Mouse (Mus musculus): Measurements from ENCODE around the gene Wnt11.

Wnt11 gene

DNA sequence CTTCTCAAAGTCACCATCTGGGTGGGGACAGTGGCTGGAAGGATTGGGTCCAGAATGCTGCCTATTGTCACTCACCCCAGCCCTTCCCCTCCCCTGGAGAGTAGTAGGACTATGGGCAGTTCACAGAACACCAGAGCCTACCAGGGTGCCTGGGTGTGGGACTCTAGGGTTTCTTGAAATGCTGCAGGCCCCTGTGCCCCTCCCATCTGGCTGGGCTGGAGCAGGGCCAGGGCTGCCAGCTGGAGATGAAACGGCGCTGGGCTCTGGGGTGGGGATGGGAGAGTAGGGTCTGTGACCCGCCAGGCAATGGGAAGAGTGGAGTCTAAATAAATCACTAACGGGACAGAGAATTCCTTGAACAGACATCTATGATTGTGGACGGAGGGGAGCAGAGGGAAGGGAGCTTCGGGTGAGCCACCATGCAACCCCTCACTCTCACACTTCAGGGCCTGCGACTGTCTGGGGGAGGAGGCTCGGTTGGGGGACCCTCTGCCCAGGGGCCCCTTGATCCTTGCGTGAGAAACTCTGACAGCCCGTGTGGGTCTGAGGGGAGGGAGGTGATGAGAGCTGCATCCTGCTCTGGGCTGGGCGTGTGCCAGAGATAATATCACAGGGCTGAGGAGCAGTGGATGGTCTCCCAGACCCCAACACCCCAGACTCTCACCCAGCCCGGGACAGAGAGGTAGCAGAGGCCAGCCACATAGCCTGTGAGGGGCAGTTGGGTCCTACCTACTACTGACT lies 32.3 kb downstream of the Wnt11 start:
- DNase-seq (ENCODE audit: low spot score in 2 of 2), result no peak

DNA sequence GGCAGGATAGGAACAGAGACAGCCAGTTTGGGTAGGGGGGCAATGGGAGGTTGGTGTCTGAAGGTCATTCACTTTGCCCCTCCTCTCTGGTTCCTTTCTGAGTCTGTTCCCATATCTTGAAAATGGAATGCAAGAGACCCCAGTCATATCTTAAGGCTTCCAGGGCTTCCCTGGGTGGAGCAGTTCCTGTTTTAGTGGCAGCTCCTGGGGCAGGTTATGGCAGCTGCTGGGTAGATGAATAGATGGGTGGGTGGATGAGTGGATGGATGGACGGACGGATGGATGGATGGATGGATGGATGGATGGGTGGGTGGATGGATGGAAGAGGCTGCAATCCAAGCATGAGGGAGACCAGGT lies 32.9 kb downstream of the Wnt11 start:
- no peak for DNase-seq (ENCODE audit: low spot score in 2 of 2)

DNA sequence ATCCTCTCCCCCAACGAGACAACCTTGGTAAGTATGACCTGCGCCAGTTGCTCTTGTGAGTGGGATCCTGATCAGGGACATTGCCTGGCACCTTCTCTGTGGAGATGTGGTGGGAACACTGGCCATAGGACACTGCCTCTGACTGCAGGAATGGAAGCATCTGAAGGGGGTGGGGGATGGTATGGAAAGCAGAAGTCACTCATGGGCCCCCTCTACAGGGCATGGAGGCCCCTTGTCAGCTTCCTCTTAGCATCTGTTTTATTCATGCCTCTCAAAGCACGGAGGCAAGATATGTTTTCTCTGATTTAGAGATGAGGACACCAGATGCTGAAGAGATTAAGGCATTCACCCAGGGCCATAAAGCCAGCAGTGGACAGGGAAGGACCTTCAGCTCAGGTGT lies 34.2 kb downstream of the Wnt11 start:
- DNase-seq (ENCODE audit: low spot score in 2 of 2), result no peak

DNA sequence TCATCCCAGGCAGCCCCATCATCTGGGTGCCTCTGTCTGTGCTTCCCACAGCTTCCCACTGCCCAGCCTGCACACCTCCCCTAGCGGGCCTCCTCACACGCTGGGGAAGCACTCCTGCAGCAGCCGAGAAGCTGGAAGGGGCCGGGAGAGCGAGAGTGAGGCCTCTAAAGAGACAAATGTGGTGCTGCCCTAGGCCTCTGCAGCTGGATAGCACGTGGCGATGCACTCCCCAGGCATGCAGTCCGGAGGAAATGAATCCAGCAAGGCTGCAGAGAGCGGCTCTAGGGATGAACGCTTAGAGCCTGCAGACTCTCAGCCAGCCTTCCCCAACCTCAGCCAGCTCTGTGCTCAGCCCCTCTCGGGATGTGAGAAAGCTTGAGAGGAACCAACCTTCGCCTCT lies 35.9 kb downstream of the Wnt11 start:
- no peak for DNase-seq (ENCODE audit: low spot score in 2 of 2)

DNA sequence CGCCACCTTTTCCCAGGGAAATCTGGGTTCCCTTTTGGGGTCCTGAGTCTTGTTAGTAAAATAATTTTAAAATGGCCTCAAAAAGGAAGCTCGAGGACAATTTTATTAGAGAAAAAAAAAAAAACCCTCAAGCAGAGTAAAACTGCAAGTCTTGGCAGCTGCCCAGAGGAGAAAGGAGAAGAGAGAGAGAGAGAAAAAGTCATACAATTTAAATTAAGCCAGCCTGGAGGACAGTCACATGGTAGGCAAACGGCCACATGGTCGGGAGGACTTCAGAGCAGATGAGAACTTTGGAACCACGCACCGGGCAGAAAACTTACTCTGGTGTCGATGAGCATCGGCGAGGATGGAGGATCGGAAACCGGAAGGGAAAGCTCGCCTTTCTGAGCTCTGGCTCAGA lies 37.0 kb downstream of the Wnt11 start:
- no peak for DNase-seq (ENCODE audit: low spot score in 2 of 2)

DNA sequence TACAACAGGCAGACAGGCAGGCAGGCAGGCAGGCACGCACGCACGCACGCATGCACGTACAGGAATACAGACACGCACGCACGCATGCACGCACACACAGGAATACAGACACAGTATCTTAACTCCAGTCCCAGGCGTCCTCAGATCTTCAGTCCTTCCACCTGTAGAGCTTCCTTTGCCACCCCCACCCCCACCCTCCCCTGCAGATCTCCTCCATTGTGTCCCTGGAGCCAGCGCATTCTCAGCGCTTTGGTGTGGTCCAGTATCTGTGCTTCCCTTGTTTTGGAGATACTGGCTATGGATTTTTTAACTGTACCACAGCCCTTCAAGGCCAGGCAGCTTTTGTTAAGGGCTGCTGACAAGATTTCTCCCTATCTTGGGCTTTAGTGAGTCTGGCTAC lies 38.4 kb downstream of the Wnt11 start:
- DNase-seq (ENCODE audit: low spot score in 2 of 2), result no peak

DNA sequence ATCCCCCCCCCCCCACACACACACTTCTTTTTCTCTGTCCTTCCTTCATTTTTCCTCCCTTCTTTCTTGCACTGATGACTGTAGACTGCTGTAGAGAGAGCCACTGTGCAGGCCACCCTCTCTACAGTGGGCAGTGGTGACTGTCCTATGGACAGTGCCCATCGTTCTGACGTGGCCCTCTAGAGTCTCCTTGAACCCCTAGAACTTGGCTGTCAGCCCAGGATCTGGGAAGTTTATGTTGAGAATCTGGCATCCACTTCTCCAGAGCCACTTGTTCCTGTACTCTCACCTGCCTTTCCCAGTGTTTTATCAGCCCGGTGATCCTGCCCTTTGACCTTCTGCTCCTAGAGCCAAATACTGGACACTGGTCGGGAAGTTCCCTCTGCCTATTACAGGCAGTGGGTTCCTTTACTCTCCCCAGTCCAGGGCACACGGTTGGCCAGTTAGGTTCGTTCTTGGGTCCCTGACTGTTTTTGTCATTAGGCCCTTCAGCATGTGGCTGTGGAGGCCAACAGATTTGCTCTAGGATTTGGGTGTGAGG lies 39.6 kb downstream of the Wnt11 start:
- DNase-seq (ENCODE audit: low spot score in 2 of 2), result no peak

DNA sequence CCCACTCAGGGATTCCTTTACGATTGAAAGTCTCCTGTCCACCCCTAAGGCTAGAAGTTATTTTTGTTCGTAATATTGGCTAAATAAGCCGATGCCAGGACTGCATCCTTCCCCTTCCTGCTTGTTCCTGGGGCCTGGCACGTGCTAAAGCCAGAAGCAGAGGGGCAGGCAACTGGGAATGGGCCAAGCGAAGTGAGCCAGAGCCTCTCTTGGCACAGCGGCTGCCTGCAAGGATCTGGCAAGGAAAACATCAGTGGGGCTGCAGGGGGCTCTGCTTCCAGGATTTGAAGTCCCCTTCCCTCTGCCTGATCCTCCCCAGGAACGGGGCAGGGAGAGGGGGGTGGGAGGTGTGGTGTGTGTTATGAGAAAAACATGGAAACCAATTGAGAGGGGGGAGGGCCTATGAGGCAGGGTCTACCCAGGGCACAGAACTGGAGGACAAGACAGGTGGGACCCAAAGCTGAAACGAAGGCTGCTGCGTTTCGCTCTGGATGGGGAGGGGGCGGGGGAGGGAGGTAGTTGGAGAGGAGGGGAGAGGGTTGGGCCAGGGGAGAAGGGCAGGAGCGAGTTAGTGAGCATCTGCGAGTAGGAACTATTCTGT lies 40.6 kb downstream of the Wnt11 start:
- DNase-seq (ENCODE audit: low spot score in 2 of 2), result no peak

DNA sequence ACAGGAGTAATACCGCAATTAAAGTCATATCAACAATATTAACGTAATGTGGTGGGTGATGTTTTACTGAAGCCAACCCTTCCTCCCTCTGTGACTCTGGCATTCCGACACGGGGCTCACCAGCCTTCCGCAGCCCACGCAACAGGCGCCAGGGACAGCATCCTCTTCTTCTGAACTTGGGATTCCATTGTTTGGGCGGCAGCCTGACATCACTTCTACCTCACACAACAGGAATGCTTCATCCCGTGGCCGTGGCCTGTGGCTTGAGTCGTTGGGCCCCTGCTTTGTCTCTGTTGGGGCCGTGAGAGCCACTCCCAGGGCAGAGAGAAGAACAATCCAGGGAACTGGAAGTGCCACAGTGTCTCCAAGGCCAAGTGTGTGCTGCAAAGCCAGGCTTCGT lies 41.2 kb downstream of the Wnt11 start:
- no peak for DNase-seq (ENCODE audit: low spot score in 2 of 2)

DNA sequence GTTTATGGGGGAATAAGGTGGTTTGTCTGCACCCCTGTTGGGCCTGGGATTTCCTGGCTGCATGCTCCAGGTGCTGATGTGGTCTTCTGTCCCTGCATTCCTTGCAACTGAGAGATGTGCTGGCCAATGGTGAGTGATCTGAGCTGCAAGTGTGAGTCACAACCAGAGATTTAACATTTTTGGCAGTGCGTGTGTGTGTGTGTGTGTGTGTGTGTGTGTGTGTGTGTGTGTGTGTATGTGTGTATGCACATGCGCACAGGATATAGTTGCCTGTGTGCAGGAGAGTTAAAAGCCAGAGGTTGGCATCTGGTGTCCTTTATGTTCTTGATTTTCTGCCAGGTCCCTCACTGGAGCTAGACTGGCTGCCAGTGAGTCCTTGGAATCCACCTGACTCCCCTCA lies 44.3 kb downstream of the Wnt11 start:
- no peak for DNase-seq (ENCODE audit: low spot score in 2 of 2)

DNA sequence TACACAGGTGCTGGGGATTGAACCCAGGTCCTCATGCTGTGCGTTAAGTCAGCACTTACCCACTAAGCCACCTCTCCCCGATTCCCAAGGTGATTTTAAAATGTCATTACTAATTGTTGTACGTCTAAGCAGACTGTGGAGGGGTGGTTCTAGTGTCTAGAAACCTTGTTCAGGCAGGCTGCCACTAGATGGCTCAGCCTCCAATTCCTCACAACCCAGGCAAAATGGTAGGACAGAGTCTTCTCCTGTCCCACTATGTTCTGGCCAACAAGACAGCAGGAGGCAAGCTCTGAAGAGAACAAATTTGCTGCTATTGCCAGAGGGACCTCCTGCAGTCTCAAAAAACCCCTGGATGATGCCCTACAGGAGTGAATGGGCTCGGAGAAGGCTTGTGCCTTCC lies 47.0 kb downstream of the Wnt11 start:
- no peak for DNase-seq (ENCODE audit: low spot score in 2 of 2)

DNA sequence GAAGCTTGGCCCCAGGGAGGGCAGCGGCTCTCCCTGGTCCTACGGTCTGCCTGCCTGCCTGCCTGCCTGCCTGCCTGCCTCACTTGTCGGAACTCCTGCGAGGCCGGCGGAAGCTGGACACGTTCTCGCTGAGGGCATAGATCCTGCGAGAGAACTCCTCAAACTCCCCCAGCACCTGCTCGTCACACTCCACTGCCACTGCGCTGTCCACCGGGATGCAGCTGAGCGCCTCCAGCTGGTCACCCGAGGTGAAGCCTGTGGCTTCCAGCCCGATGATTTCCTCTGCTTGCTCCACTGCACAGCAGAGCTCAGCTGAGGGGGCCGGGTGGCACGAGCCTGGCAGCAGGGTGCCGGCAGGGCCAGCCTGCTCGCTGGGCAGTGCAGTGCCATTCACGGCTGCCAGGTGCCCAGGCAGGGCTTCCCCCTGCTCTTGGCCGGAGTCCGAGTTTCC lies 52.9 kb downstream of the Wnt11 start:
- DNase-seq (ENCODE audit: low spot score in 2 of 2), result no peak

DNA sequence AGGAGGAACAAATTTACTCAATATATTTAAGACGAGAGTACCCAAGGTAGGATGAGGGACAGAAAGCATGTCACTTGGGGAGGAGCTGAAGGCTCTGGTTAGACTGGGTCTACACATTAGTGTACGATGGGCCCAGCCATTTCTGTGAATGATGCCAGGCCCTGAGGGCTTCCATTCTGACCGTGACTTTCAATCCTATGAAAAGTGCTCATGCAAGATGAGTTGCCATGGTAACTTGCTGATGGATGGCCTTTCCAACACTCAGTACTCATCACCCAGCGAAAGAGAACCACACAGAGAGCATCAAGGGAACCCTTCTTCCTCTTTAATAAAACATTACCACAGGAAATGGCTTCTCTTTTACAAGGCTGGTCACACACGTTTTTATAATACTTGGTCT lies 53.9 kb downstream of the Wnt11 start:
- no peak for DNase-seq (ENCODE audit: low spot score in 2 of 2)

DNA sequence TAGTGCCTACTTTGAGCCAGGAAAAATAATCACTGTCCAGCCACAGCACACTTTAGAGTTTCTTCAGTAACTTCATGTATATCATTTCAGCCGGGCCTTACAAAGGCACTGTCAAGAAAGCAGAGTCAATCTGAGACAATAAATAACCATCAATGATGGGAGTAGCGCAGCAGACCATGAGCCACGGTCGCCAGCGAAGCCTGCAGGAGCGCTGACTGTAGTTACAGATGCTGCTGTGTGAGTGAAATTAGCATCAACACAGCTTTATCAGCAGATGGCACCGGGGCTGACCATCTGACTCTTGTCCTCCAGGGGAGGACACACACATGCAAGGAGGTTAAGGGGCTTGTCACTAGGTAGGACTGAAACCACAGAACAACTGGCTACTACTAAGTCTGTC lies 54.3 kb downstream of the Wnt11 start:
- DNase-seq (ENCODE audit: low spot score in 2 of 2), result no peak

DNA sequence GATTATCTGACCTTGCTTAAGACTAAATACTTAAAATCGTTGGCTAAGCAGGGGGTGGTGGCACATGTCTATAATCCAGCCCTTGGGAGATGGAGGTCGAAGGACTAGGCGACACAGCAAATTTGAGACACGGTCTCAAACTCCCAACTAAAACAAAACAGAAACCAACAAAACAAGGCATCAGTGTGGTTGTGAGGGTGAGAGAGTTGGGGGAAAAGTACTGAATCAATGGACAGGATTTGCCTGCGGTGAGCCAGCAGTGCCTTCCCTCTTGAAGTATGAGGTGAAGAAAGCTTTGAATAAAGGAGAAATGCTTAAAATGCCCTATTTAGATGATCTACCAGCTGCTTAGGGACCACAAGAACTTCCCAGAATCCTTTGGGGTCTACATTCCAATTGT lies 58.2 kb downstream of the Wnt11 start:
- no peak for DNase-seq (ENCODE audit: low spot score in 2 of 2)

DNA sequence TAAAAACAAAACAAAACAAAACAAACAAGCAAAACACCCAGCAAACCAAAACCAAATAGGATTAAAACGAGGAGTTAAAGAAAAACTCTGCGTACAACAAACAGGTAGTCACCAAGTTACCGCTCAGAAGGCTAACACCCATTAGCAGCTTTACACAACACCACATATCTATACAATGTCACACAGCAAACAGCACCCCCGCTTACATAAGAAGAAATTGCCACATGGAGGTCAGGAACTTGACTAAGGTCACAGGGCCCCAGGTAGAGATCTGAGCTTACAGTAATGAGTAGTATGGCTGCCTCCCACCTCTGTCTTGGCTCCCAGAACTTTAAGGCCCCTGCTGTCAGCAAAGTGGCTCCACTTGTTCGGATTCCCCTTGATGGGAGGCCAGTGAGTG lies 59.4 kb downstream of the Wnt11 start:
- no peak for DNase-seq (ENCODE audit: low spot score in 2 of 2)

DNA sequence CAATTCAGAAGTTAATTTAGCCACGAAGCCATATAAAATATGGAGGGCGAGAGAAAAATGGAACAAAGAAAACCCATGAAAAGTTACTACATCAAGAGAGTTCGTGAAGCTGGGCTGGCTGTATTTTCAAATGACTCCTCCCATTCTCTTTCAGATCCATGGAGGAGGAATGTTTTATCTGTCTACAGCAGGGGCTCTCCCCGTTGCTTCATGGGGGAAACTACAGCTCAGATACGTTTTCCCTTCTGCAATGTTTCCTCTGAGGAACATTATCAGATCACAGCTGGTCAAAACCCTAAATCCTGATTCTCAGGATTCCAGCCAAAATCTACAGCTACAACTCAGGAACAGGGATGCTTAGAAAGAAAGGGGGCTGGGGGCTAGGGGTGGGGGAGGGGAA lies 59.9 kb downstream of the Wnt11 start:
- DNase-seq (ENCODE audit: low spot score in 2 of 2), result no peak

DNA sequence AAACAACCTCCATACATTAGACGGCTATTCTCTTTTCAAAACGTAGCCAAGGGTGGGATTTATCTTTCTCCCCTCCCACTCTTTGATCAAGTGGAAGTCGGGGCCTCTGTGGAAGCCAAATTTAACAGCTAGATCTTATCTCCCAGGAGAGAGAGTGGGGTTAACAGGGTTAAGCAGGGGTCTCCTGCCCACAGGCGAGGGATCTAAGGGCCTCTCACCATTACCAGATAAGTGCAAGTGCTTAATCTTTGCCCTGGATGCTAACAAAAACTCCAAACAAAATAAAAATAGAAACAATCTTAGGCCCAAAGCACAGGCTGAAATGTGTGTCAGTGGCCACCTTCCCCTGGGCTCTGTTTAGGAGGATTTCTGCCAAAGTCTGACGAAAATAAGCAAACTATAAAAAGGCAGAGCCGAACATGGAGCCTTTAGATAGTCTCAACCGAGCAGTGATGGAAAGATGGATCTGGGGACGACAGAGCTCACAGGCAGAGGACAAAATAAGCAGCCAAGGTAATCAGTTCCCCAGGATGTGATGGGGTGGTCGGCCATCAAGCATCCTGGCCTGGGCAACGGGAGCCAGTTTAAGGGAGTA lies 60.7 kb downstream of the Wnt11 start:
- no peak for DNase-seq (ENCODE audit: low spot score in 2 of 2)

DNA sequence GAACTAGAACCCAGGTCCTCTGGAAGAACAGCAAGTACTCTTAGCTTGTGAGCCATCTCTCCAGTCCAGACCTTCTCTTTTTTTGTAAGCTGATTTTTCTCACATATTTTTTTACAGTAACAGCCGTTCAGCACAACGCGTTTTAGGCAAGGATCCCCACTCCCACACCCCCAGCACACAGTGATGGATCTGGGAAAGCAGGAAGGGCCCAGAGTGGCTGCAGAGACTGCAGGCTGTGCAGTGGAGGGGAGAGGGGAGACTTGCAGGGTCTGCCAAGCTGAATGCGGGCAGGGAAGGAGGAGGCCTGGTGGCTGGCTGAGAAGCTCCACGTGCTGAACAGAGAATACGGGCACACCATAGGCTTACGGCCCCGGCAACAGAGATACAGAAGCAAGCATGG lies 62.4 kb downstream of the Wnt11 start:
- DNase-seq (ENCODE audit: low spot score in 2 of 2), result no peak

DNA sequence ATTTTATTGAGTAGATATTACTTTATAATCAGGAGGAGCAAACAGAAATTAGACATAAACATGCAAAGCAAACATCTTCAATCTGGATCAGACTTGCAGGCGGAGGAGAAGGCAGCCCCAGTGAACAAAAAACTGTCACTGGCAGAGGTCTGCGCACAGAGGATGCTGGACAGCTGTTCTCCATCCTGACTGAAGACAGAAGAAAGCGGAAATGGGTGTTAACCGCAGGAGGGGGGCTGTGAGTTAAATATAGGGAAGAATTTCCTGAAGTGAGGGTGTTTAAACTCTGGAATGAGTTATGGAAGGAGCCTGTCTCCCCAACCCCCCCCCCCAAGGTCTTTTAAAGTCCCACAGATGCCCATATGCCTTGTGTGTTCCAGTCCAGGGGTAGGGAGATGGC lies 64.9 kb downstream of the Wnt11 start:
- no peak for DNase-seq (ENCODE audit: low spot score in 2 of 2)

DNA sequence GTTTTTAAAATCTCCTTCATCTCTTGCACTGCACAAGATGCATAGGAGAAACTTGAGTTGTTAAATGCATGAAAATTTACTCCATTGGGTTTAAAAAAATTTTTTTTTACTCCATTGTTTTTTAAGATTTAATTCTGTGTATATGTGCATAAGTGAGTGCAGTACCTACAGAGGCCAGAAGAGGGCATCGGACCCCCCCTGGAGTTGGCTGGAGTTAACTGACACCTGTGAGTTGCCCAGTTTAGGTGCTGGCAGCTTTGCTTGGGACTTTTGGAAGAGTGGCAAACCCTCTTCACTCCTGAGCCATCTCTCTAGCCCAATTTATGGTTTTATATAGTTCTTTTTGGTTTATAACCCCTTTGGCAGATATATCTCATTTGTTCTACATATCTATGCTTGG lies 66.2 kb downstream of the Wnt11 start:
- no peak for DNase-seq (ENCODE audit: low spot score in 2 of 2)

DNA sequence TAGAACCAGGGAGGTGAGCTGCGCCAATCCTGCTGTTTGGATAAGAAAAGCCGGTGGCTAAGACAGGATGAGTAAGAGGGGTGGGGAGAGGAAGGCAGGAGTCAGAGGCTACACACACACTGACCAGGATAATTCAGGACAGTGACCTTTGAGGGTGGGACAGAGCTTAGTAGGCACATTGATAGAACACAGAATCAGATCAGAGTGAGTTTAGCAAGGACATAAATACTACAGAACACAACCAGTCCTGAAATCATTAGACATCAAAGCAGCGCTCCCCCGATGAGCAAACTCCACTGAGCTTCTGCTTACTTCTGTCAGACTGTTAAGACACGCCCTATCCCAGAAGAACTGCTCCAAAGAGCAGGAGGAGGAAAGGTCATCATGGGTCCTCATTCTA lies 69.0 kb downstream of the Wnt11 start:
- peak in 1 of 2 experiments; percentile 39 for DNase-seq (ENCODE audit: low spot score in 2 of 2)

Data from urinary bladder, adult 18-20 months (tissue).